Mouse (Mus musculus): ENCODE data around the gene Ambra1.

DNA sequence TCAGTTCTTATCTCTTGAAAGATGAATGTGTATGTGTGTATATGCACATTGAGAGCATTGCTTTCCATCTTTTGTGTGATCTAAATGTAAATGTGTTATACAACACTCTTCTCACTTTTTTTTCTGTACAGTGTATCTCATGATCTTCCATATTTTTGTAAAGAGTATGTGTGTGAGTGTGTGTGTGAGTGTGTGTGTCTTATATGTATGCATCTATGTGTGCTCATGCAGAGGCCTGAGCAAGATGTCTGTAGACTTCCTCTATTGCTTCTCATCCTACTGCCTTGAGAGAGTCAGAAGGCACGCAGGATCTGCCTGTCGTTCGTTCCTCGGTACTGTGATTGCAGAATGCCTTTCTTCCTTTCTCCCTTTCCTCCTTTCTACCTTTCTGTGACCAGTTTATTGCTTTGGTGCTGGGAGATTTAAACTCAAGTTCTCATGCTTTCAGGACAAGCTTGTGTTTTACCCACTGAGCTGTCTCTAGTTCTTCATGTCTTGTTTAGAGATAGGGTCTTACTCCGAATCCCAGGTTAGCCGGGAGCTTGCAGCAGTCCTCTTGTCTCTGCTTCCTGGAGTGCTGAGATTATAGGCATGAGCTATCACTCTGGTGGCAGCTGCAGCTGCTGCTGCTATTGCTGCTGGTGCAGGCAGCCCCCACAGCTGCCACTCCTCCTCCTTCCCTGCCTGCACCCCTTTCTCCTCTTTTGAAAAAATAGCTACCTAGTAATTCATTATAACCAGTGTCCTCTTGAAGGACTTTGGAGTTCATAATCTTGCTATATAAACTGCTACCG lies 148.7 kb downstream of the Ambra1 start:
- TF ChIP-seq GATA1 (IDR thresholded peaks at IDR 0.05; ENCODE audit: borderline replicate concordance, low read length): no peak
- TF ChIP-seq FLI1 (IDR thresholded peaks at IDR 0.05; ENCODE audit: low read length): no peak

Data from megakaryocyte, embryonic 14.5 days (primary cell).